Mouse (Mus musculus): ENCODE data around the gene Apol7a. TPM values are rescaled to one million over a fixed set of nuclear protein-coding genes. Genes with fewer than 3 reads are reported as not detected.

Gene Apol7a
- polyA plus RNA-seq, 1 experiment from 2014 or later, result not detected

DNA sequence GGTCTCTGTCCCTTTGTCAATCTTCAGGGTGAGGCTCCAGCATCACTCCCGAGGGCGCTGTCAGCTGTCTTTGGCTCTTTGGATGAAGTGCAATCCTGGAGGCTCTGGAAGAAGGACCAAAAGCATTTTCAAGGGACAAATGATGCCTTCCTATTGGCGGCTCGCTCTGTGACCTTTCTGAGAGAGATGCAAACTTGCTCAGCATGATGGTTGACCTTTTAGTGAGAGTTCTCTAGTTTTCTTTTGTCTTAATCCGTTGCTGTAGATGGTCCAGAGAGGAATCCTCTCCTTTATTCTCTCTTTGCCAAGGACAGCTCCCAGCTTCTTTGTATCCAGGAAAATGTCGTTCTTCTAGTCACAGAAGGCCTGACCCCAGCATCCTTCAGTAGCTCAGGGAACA, 39.8 kb downstream of the Apol7a start:
- no peaks in the 10 kb centered on the region for H3K27me3 ChIP-seq
- ATAC-seq (no peak), DNase-seq (ENCODE audit: low read depth, low spot score) (no peak)
- ChIA-PET POLR2A (interaction anchor here (0.7 kb wide), 1 partner anchor 384 kb away, joined by 3 read pairs; no protein-coding TSS in a partner anchor), CTCF (interaction anchor here (0.6 to 3.9 kb wide), 21 partner anchors 8 to 401 kb away, joined by 3 to 27 read pairs (median 3); partner anchors contain the start of gene Rbfox2)
- in situ Hi-C loops (cut with MboI; ENCODE audit: low pct_unique_long_range_greater_than_20kb), result loop anchor here (5.0 kb wide), 1 partner anchor 132 kb away; no protein-coding TSS in a partner anchor
- no peak for TF ChIP-seq CTCF (IDR thresholded peaks at IDR 0.05)

DNA sequence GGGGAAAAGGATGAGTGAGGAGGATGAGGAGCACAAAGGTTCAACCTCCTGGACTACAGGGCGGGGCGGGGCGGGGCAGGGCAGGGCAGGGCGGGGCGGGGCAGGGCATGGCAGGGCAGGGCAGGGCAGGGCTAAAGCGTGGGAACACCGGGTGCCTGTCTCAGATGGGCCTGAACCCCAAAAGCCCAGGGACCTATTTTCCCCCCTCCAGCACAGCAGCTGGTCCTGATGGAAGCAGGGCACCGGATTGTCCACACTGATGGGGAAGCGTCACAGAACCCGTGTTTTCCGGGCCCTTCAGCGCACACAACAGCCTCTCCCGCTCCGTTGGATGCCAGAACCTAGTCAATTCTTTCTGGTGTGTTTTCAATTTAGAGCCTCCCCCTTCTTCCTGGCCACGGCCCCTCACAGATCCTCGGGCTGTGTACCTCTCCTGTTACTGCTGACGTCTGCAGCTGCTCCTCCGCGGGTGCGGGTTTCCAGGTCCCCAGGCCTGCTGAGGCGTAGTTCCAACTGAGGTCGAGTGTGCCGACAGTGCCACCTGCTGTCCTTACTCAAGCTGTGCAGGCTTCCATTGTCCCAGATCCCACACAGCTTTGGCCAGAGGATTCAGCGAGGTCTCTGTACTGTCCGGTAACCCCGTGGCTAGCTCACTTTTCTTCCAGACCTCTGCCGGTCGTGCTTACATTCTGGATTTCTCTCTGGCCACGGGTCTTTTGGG, 40.4 kb downstream of the Apol7a start:
- in situ Hi-C loops (cut with MboI; ENCODE audit: low pct_unique_long_range_greater_than_20kb), result loop anchor here (5.0 kb wide), 1 partner anchor 131 kb away; no protein-coding TSS in a partner anchor
- DNase-seq (ENCODE audit: low read depth, low spot score), result no peak
- peak; percentile 98 for TF ChIP-seq CTCF (IDR thresholded peaks at IDR 0.05)
- POLR2A ChIA-PET, result interaction anchor here (0.6 to 1.2 kb wide), 2 partner anchors 52 to 761 kb away, joined by 3 read pairs; no protein-coding TSS in a partner anchor
- CTCF ChIA-PET, result interaction anchor here (0.6 to 3.9 kb wide), 24 partner anchors 8 to 400 kb away, joined by 3 to 27 read pairs (median 3); partner anchors contain the start of gene Rbfox2
- no peaks in the 10 kb centered on the region for H3K27me3 ChIP-seq
- peak; percentile 72 for ATAC-seq

DNA sequence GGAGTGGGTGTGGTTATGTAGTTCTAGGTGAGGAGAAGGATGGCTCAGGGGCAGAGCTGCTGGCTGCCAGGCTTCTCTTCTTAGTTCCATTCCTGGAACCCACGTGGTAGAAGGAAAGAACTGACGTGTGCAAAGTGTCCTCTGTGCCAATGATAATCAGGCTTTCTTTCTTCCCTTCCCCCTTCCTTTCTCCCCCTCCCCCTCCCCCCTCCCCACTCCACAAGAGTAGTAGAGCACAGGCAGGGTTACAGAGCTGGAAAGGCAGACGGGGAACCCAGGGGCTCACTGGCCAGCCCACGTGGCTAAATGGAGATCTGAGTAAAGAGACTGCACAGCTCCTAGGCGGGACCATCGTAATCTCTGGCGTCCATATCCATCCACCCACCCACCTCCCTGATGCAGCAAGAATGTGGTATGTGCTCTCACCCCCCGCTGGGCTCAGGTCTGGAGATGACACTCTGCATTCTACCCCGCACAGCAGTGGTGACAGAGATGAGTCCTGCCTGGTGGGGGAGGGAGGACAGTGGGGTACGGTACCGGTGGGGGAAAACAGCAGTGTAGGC, 42.6 kb downstream of the Apol7a start:
- TF ChIP-seq CTCF (IDR thresholded peaks at IDR 0.05), result no peak
- no peak for DNase-seq (ENCODE audit: low read depth, low spot score)
- ChIA-PET CTCF (interaction anchor here (1.9 to 3.9 kb wide), 2 partner anchors 12 to 132 kb away, joined by 7 to 27 read pairs; no protein-coding TSS in a partner anchor), POLR2A (interaction anchor here (0.7 to 1.0 kb wide), 2 partner anchors 31 to 777 kb away, joined by 3 to 4 read pairs; no protein-coding TSS in a partner anchor)
- no peak for ATAC-seq
- in situ Hi-C loops (cut with MboI; ENCODE audit: low pct_unique_long_range_greater_than_20kb), result loop anchor here (5.0 kb wide), 1 partner anchor 129 kb away; no protein-coding TSS in a partner anchor
- no peaks in the 10 kb centered on the region for H3K27me3 ChIP-seq

DNA sequence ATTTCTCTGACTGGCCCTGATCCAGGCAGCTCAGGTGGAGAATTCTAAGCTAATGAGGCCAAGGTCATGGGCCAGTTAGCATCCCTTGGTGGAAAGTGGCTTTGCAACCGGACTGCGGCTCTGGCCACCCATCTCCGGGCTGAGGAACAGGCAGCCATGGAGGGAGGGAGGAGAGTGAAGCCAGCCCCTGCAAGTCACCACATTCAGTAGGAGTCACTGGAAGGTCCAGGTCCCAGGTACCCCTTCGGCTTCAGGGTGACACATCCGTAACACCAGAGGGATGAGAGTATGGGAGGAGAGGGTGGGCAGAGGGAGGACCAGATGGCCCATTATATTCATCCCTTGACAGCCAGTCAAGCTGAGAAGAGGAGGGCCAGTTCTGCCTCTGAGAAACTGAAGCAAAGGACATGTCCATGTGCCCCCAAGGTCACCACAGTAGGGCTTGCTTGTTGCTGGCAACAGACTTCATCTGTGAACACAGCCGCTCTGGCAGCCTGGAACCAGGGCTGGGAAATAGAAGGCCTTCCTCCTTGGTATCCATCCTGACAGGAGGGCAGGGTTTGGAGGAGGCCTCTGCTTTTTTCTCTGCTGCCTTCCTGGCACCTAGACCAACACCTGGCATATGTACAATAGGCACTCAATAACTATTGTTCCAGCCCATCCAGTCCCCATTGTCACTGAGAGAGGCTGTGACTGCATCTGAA, 43.9 kb downstream of the Apol7a start:
- ATAC-seq (no peak), DNase-seq (ENCODE audit: low read depth, low spot score) (no peak)
- no peak for TF ChIP-seq CTCF (IDR thresholded peaks at IDR 0.05)
- ChIA-PET CTCF (interaction anchor here (1.0 to 1.9 kb wide), 3 partner anchors 13 to 129 kb away, joined by 3 to 7 read pairs (median 4); no protein-coding TSS in a partner anchor), POLR2A (no interaction called here)
- in situ Hi-C loops (cut with MboI; ENCODE audit: low pct_unique_long_range_greater_than_20kb), result loop anchor here (5.0 kb wide), 1 partner anchor 128 kb away; no protein-coding TSS in a partner anchor
- peaks cover 2% of the 10 kb centered on the region for H3K27me3 ChIP-seq

DNA sequence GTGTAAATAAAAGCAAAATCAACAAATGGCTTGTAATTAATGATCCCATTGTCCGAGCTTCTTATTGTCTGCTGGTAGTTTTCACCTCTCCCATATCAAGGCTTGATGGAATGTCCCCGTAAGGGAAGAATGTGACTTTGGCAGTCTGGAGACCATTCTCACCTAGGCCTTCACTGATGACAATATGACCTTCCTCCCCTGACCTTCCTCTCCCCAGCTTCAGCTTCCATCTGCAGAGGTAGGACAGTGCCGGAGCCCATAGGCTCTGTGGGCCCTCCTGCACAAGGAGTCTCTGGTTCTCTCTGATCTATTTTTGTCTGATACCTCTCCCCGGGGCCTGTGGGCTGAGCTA, 44.4 kb downstream of the Apol7a start:
- CTCF ChIA-PET, result interaction anchor here (1.0 to 1.9 kb wide), 3 partner anchors 13 to 129 kb away, joined by 3 to 7 read pairs (median 4); no protein-coding TSS in a partner anchor
- no peak for TF ChIP-seq CTCF (IDR thresholded peaks at IDR 0.05)
- ATAC-seq (no peak), DNase-seq (ENCODE audit: low read depth, low spot score) (no peak)
- in situ Hi-C loops (cut with MboI; ENCODE audit: low pct_unique_long_range_greater_than_20kb), result no loop called here
- POLR2A ChIA-PET, result no interaction called here
- H3K27me3 ChIP-seq, result peaks cover 6% of the 10 kb centered on the region

DNA sequence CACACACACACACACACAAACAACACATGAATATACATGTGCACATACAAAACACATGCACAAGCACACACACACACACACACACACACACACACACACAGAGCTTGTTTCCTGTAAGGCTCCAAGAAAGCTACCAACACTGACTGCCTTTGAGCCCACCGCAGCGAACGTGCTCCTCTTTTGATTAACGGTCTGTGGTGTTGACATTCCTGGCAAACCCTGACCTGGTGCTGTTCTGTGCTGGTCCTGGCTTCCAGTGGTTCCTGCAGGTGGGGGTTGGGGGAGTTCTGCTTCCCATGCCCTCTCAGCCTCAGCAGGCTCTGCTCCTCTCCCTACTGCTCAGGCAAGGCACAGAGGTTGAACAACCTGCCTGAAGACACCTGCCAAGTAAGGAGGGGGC, 45.1 kb downstream of the Apol7a start:
- DNase-seq (ENCODE audit: low read depth, low spot score) (no peak), ATAC-seq (no peak)
- ChIA-PET CTCF (interaction anchor here (1.1 kb wide), 1 partner anchor 20 kb away, joined by 3 read pairs; no protein-coding TSS in a partner anchor), POLR2A (no interaction called here)
- H3K27me3 ChIP-seq, result peaks cover 9% of the 10 kb centered on the region
- no peak for TF ChIP-seq CTCF (IDR thresholded peaks at IDR 0.05)
- in situ Hi-C loops (cut with MboI; ENCODE audit: low pct_unique_long_range_greater_than_20kb), result no loop called here

DNA sequence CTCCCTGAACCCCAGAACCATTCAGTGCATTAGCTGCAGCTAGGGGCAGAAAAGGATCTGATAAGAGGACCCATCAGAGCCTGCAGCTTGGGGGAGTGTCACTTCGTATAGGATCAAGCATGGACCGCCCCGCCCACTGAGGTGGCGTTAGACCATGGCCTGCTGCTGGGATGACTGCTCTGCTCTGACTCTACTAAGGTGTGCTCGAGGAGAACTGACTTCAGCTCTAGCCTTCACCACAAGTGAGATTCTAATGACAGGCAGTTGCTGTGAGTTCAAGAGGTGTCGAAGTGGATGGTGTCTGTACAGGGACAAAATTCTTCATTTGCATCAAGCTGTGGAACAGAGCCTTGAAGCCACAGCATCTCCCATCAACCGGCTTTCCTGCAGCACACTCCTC, 46.0 kb downstream of the Apol7a start:
- ChIA-PET POLR2A (interaction anchor here (0.9 kb wide), 1 partner anchor 108 kb away, joined by 3 read pairs; no protein-coding TSS in a partner anchor), CTCF (no interaction called here)
- DNase-seq (ENCODE audit: low read depth, low spot score) (no peak), ATAC-seq (no peak)
- peaks cover 9% of the 10 kb centered on the region for H3K27me3 ChIP-seq
- no peak for TF ChIP-seq CTCF (IDR thresholded peaks at IDR 0.05)
- in situ Hi-C loops (cut with MboI; ENCODE audit: low pct_unique_long_range_greater_than_20kb), result no loop called here

DNA sequence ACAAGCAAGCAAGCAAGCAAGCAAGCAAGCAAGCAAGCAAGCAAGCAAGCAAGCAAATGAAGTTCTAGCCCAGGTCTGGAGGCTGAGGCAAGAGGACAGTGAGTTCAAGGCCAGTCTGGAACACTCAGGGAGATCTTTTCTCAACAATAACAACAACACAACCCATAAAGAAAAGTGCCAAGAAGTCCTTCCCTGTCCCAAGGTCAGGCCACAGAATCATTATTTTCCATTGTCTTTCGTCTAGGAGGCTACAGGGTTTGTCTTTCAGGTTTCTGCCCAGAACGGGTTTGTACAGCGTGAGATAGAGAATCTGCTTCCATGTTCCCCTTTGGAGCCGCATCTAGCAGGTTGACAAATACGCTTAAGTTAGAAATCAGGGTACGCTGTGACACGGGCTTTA, 48.8 kb downstream of the Apol7a start:
- no peak for DNase-seq (ENCODE audit: low read depth, low spot score)
- peaks cover 9% of the 10 kb centered on the region for H3K27me3 ChIP-seq
- TF ChIP-seq CTCF (IDR thresholded peaks at IDR 0.05), result no peak
- CTCF ChIA-PET, result interaction anchor here (1.1 kb wide), 1 partner anchor 9 kb away, joined by 3 read pairs; no protein-coding TSS in a partner anchor
- in situ Hi-C loops (cut with MboI; ENCODE audit: low pct_unique_long_range_greater_than_20kb), result no loop called here
- POLR2A ChIA-PET, result interaction anchor here (0.7 kb wide), 1 partner anchor 33 kb away, joined by 4 read pairs; no protein-coding TSS in a partner anchor
- ATAC-seq, result no peak

DNA sequence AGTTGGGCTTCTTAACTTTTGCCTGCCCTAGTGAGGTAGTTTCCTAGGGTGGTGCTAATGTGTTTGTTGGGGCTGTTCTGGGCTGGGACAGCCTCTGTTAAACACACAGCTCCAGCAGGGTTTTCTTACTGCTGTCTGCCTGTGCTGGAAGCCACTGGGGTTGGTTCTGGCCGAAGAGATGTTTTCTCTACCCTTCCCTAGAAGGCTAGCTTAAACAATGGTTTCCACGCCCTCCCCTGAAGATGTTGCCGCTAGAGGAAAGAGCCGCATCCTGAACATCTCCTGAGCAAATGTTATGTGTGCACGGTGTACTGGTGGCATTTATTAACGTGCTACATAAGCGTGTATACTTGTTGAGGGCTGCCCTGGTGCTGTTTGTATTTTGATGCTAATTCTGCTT, 50.8 kb downstream of the Apol7a start:
- H3K27me3 ChIP-seq, result peaks cover 9% of the 10 kb centered on the region
- DNase-seq (ENCODE audit: low read depth, low spot score) (no peak), ATAC-seq (no peak)
- CTCF ChIA-PET, result interaction anchor here (1.8 kb wide), 1 partner anchor 122 kb away, joined by 4 read pairs; no protein-coding TSS in a partner anchor
- TF ChIP-seq CTCF (IDR thresholded peaks at IDR 0.05), result no peak
- in situ Hi-C loops (cut with MboI; ENCODE audit: low pct_unique_long_range_greater_than_20kb), result no loop called here
- POLR2A ChIA-PET, result no interaction called here

All from Patski (cell line).